Mouse (Mus musculus): ENCODE measurements around the gene Pitx2.

DNA sequence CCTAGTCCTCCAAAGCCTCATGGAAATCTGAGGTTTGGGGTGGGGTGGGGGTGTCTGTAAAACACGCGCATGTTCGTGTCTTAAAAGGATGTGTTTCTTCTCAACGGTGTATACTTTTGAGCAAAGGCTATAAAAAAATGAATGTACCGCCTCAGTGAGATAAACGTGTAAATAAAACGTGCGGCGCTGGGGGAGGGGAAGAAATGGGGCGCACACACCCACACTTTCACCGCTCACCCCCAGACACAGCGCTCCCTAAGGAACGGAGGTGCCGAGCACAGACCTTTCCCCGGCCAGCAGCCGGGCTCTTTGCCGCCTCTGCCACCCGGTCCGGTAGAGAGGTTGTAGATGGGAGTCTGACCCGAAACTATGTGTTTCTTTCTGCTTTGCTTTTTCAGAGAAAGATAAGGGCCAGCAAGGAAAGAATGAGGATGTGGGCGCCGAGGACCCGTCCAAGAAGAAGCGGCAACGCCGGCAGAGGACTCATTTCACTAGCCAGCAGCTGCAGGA is 15.6 kb downstream of the Pitx2 start:
- TF ChIP-seq GATA1 (IDR thresholded peaks at IDR 0.05; ENCODE audit: borderline replicate concordance, low read length) (no peak), FLI1 (IDR thresholded peaks at IDR 0.05; ENCODE audit: low read length) (no peak)

All from megakaryocyte, embryonic 14.5 days (primary cell).